8 mouse cellular contexts compared by ENCODE assay signal in genomic region chrX:103356287-103356686, GRCm38 (mm10). TPM values are rescaled to one million over a fixed set of nuclear protein-coding genes. Genes with fewer than 3 reads are reported as not detected.
DNase-seq lines count a peak whose midpoint lies in the region; ATAC-seq lines count a peak whose summit lies in the region.

Gene Chic1 (plus strand): TSS chrX:103356476.

- peaks cover 19% of the 10 kb centered on the region for H3K27me3 ChIP-seq in hindbrain, embryonic 11.5 days (ENCODE audit: control insufficient read depth, insufficient read depth, low read length)
- H3K27me3 ChIP-seq in lung, embryonic 15.5 days, result peaks cover 48% of the 10 kb centered on the region

- H3K27ac ChIP-seq in hindbrain, embryonic 11.5 days (ENCODE audit: low read depth, low read length), result 0 out of 2 replicates have a peak within 1 kb of the TSS, but pooled peaks have one; percentile 0
- H3K27ac ChIP-seq in lung, embryonic 15.5 days, result no peak within 1 kb of the TSS

- H3K4me2 ChIP-seq in hindbrain, embryonic 11.5 days (replicated peaks; ENCODE audit: low read depth, low read length), result peak within 1 kb of the TSS; percentile 24
- peak within 1 kb of the TSS; percentile 57 for H3K4me2 ChIP-seq in lung, embryonic 15.5 days

- peak; percentile 98 for ATAC-seq in frontal cortex, adult (ENCODE audit: low TSS enrichment)
- ATAC-seq in hindbrain, embryonic 11.5 days (ENCODE audit: low FRiP score), result peak; percentile 95
- peak; percentile 90 for ATAC-seq in lung, embryonic 15.5 days (ENCODE audit: borderline replicate concordance, extremely low read depth, low FRiP score, low TSS enrichment)

- H3K36me3 ChIP-seq in hindbrain, embryonic 11.5 days (ENCODE audit: control insufficient read depth, insufficient read depth, low read length), result no peaks in the 10 kb centered on the region
- H3K36me3 ChIP-seq in lung, embryonic 15.5 days, result no peaks in the 10 kb centered on the region

- no peaks in the 10 kb centered on the region for H3K9me3 ChIP-seq in hindbrain, embryonic 11.5 days (ENCODE audit: control insufficient read depth, low read length)
- no peaks in the 10 kb centered on the region for H3K9me3 ChIP-seq in lung, embryonic 15.5 days

- H3K4me1 ChIP-seq in hindbrain, embryonic 11.5 days (replicated peaks; ENCODE audit: control insufficient read depth, insufficient read depth, low read length), result no peaks in the 10 kb centered on the region
- H3K4me1 ChIP-seq in lung, embryonic 15.5 days, result no peaks in the 10 kb centered on the region

- DNase-seq in ES-CJ7 (ENCODE audit: low read depth, low spot score), result peak; percentile 96
- DNase-seq in cerebellum, adult 18-20 months, result peak; percentile 77 to 85
- DNase-seq in hindbrain, embryonic 11.5 days (ENCODE audit: low spot score), result peak; percentile 87
- peak; percentile 88 for DNase-seq in layer of hippocampus, adult 9-11 months
- peak; percentile 86 for DNase-seq in retina, embryonic 14.5 days (ENCODE audit: low spot score)
- DNase-seq in urinary bladder, adult 18-20 months (ENCODE audit: low spot score in 2 of 2), result peak; percentile 19 to 47

- WGBS in hindbrain, embryonic 11.5 days, result 14% methylated on average over 34 of the region's 34 CpGs
- 10% methylated on average over 31 of the region's 34 CpGs for WGBS in lung, embryonic 15.5 days

- H3K9ac ChIP-seq in hindbrain, embryonic 11.5 days (ENCODE audit: low read depth, low read length), result peak within 1 kb of the TSS; percentile 51
- peak within 1 kb of the TSS; percentile 43 for H3K9ac ChIP-seq in lung, embryonic 15.5 days

- peak within 1 kb of the TSS; percentile 55 for H3K4me3 ChIP-seq in hindbrain, embryonic 11.5 days (ENCODE audit: low read depth, low read length)
- peak within 1 kb of the TSS; percentile 57 for H3K4me3 ChIP-seq in lung, embryonic 15.5 days

RNA-seq across cellular contexts. Expression of gene Chic1, which starts in this region (rescaled TPM):
- polyA plus RNA-seq in hindbrain, embryonic 11.5 days (2014; fragmentation: Nextera tagmentation; extraction: Ambion mirVana), result 6.2 and 8.5 TPM in 2 replicates
- polyA plus RNA-seq in lung, embryonic 15.5 days (2015; fragmentation: Nextera tagmentation; extraction: Ambion mirVana), result 2.3 and 2.9 TPM in 2 replicates

Comparison
In these comparisons a context has a peak if more than half of its experiments do, and no peak if none do; other contexts are left out.
1. DNase-seq: peak in every context shown above with its lines; median percentile 96 in ES-CJ7; 88 in layer of hippocampus, adult 9-11 months; 87 in hindbrain, embryonic 11.5 days; 86 in retina, embryonic 14.5 days; 81 in cerebellum, adult 18-20 months; 33 in urinary bladder, adult 18-20 months.